Mouse (Mus musculus): ENCODE measurements around the gene Krt36.

DNA sequence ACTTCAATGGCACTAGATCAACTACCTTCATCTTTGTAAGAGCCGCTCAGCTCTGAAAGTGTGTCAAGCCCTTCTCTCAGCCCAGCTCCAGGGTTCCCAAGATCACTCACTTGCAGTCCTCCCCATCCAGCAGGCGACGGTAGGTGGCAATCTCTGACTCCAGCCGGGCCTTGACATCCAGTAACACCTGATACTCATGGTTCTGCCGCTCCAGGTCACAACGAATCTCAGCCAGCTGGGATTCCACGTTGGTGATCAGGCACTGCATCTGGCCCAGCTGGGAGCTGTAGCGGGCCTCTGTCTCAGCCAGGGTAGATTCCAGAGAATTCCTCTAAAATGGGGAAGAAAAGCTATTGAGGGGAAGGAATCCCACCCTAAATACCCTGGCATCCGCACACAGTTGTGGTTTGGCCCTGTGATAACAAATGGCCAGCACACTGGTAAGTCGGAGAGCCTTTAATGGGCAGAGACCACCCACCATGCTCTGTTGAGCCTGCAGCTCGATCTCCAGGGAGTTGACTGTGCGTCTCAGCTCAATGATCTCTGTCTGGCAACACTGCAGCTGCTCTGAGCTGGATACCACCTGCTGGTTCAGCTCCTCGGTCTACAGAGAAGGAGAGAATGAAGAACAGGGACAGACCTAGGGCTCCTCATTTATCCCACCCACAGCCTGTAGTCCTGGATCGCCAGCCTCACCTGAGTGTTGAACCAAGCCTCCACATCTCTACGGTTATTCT is 2.6 kb downstream of the Krt36 start:
- TF ChIP-seq HCFC1 (IDR thresholded peaks at IDR 0.05; ENCODE audit: borderline replicate concordance, insufficient read depth, low read length): no peak
- no peak for TF ChIP-seq MAFK (IDR thresholded peaks at IDR 0.05; ENCODE audit: insufficient read depth, low read depth, low read length)
- TF ChIP-seq ZC3H11A (IDR thresholded peaks at IDR 0.05; ENCODE audit: borderline replicate concordance, low read depth, low read length): no peak
- TF ChIP-seq CHD2 (IDR thresholded peaks at IDR 0.05; ENCODE audit: low read depth, low read length): no peak
